Comparison of ENCODE assay signal across 29 mouse cellular contexts in genomic region chr15:30655433-30655832, GRCm38 (mm10).
DNase-seq lines count a peak whose midpoint lies in the region; ATAC-seq and TF ChIP-seq lines count a peak whose summit lies in the region.
"Had no signal": no experiment of that assay in that cellular context is flagged by ENCODE, and none has a peak within 500 bp of the region (broad histone marks: within the 10 kb centered on the region; RNA-seq: fewer than 3 reads in every experiment).

No protein-coding gene starts in this region.

- no peak for DNase-seq in forebrain, embryonic 10.5 days (ENCODE audit: extremely low spot score, low spot score)
- no peak for DNase-seq in layer of hippocampus, adult 2 months (ENCODE audit: low spot score in 2 of 2)
- DNase-seq in layer of hippocampus, adult 18-20 months (ENCODE audit: low spot score in 2 of 2) = no peak
- DNase-seq in neural tube, embryonic 10.5 days (ENCODE audit: extremely low spot score, low spot score) = no peak
- no peak for DNase-seq in right cerebral cortex, postnatal 4 days
- no peak for DNase-seq in adrenal gland, adult 18-20 months (ENCODE audit: low spot score in 2 of 2)
- DNase-seq: adrenal gland, postnatal 10 days; cerebellum, adult 11 months; cerebellum, adult 9-10 months; cerebellum, postnatal 36 days; gastrocnemius, postnatal 10 days; heart, postnatal 10 days; kidney, adult 8-10 months; kidney, postnatal 4 days; layer of hippocampus, adult 9-11 months; liver, embryonic 13.5 days; lung, adult 18-20 months; thymus, postnatal 4 days had no signal

- H3K9me3 ChIP-seq in forebrain, embryonic 15.5 days = no peaks in the 10 kb centered on the region
- no peaks in the 10 kb centered on the region for H3K9me3 ChIP-seq in forebrain, embryonic 10.5 days
- H3K9me3 ChIP-seq in neural tube, embryonic 13.5 days = no peaks in the 10 kb centered on the region
- H3K9me3 ChIP-seq: embryonic facial prominence, embryonic 13.5 days; heart, embryonic 13.5 days; limb, embryonic 15.5 days; liver, embryonic 13.5 days had no signal

- H3K4me3 ChIP-seq in forebrain, embryonic 15.5 days = no peak overlapping the region
- no peak overlapping the region for H3K4me3 ChIP-seq in forebrain, embryonic 10.5 days
- H3K4me3 ChIP-seq in layer of hippocampus, adult 2 months = no peak overlapping the region
- no peak overlapping the region for H3K4me3 ChIP-seq in neural tube, embryonic 13.5 days
- H3K4me3 ChIP-seq: embryonic facial prominence, embryonic 13.5 days; heart, embryonic 13.5 days; limb, embryonic 15.5 days; liver, embryonic 13.5 days had no signal

- H3K9ac ChIP-seq in forebrain, embryonic 15.5 days (replicated peaks) = no peak overlapping the region
- H3K9ac ChIP-seq in neural tube, embryonic 13.5 days = no peak overlapping the region
- H3K9ac ChIP-seq: embryonic facial prominence, embryonic 13.5 days; heart, embryonic 13.5 days; limb, embryonic 15.5 days; liver, embryonic 13.5 days had no signal

- no peaks in the 10 kb centered on the region for H3K36me3 ChIP-seq in forebrain, embryonic 15.5 days
- H3K36me3 ChIP-seq in forebrain, embryonic 10.5 days (replicated peaks) = no peaks in the 10 kb centered on the region
- H3K36me3 ChIP-seq in neural tube, embryonic 13.5 days = no peaks in the 10 kb centered on the region
- H3K36me3 ChIP-seq: embryonic facial prominence, embryonic 13.5 days; G1E; heart, embryonic 13.5 days; limb, embryonic 15.5 days; liver, embryonic 13.5 days had no signal

- no peak for ATAC-seq in forebrain, embryonic 15.5 days (replicated peaks)
- no peak for ATAC-seq in neural tube, embryonic 13.5 days (ENCODE audit: low read depth)
- ATAC-seq: forebrain, embryonic 14.5 days; intestine, embryonic 16.5 days; lung, postnatal 0 days had no signal

- TF ChIP-seq CTCF in layer of hippocampus, adult 2 months (conservative IDR thresholded peaks at IDR 0.05) = no peak

- H3K4me1 ChIP-seq in forebrain, embryonic 15.5 days = peaks cover 4% of the 10 kb centered on the region
- no peaks in the 10 kb centered on the region for H3K4me1 ChIP-seq in forebrain, embryonic 10.5 days
- 0 out of 2 replicates have a peak, but pooled peaks cover 5% of the 10 kb centered on the region for H3K4me1 ChIP-seq in neural tube, embryonic 13.5 days (replicated peaks)
- H3K4me1 ChIP-seq: heart, embryonic 13.5 days; limb, embryonic 15.5 days; liver, embryonic 13.5 days had no signal

- H3K27ac ChIP-seq in forebrain, embryonic 15.5 days (replicated peaks) = peak overlapping the region; percentile 8; the same call in 1 of the 2 replicates
- no peak overlapping the region for H3K27ac ChIP-seq in forebrain, embryonic 10.5 days
- peak overlapping the region; percentile 6; the same call in 1 of the 2 replicates for H3K27ac ChIP-seq in layer of hippocampus, adult 2 months
- H3K27ac ChIP-seq in neural tube, embryonic 13.5 days (replicated peaks) = 0 out of 2 replicates have a peak overlapping the region, but pooled peaks have one; percentile 23
- H3K27ac ChIP-seq: embryonic facial prominence, embryonic 13.5 days; heart, embryonic 13.5 days; kidney, postnatal 0 days; limb, embryonic 15.5 days; liver, embryonic 13.5 days; macrophage had no signal

- 71% methylated on average over 9 of the region's 9 CpGs for WGBS in forebrain, embryonic 15.5 days
- WGBS in forebrain, embryonic 10.5 days = 90% methylated on average over 9 of the region's 9 CpGs
- WGBS in neural tube, embryonic 13.5 days = 69% methylated on average over 9 of the region's 9 CpGs

- H3K27me3 ChIP-seq in forebrain, embryonic 15.5 days = no peaks in the 10 kb centered on the region
- no peaks in the 10 kb centered on the region for H3K27me3 ChIP-seq in forebrain, embryonic 10.5 days (ENCODE audit: poor library complexity, severe bottlenecking)
- no peaks in the 10 kb centered on the region for H3K27me3 ChIP-seq in neural tube, embryonic 13.5 days
- H3K27me3 ChIP-seq: embryonic facial prominence, embryonic 13.5 days; heart, embryonic 13.5 days; limb, embryonic 15.5 days; liver, embryonic 13.5 days had no signal

- H3K4me2 ChIP-seq in forebrain, embryonic 15.5 days (replicated peaks) = no peak overlapping the region
- H3K4me2 ChIP-seq in neural tube, embryonic 13.5 days = no peak overlapping the region
- H3K4me2 ChIP-seq: embryonic facial prominence, embryonic 13.5 days; heart, embryonic 13.5 days; limb, embryonic 15.5 days; liver, embryonic 13.5 days had no signal
